Mouse (Mus musculus): ENCODE data around the gene Tcp11l1.
A peak's percentile ranks its signal among the peaks of the same experiment; 100 is the strongest.

The Tcp11l1 gene

GRCm38 (mm10) chr2:104710670-104711370 is 1.1 kb downstream of the Tcp11l1 start:
- DNase-seq = no peak

GRCm38 (mm10) chr2:104709786-104710337 is 2.1 kb downstream of the Tcp11l1 start:
- DNase-seq = no peak

DNA sequence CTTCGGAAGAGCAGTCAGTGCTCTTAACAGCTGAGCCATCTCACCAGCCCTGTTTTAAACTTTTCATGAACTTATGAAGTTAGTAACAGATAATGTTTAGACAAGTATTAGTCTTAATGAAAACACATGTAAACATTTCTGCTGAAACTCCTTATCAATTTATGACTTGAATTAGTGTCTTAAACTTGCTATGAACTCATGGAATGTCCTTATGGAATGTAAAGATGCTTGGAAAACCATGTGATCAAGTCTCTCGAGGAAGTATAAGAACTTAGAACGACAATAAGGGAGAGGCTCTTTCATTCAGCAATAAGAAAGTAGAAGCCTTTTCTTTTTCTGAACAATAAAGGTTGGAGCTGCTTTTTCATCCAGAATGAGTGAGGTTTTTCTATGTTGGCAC is 7.6 kb downstream of the Tcp11l1 start:
- no peak for DNase-seq

- no peak for DNase-seq
These were observed 8.8 kb downstream of the Tcp11l1 start for GRCm38 (mm10) chr2:104703158-104703557.

GRCm38 (mm10) chr2:104699659-104700058 is 12.3 kb downstream of the Tcp11l1 start:
- DNase-seq = no peak

DNA sequence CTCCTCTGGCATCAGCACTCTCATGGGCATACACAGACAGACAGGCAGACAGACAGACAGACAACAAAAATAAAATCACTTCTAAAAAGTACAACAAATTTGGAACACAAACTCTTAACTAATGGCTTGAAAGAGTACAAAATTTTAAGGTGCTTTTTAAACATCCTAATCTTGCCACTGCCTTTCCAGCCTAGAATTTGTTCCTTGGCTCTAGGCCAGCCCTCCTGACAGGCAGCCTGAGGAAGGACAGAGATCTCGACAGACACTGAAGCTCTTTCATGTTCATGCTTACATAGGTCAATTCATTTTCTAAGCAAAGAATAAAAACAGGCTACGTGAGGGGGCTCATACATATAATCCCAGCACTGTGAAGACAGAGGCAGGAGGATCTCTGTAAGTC is 19.4 kb downstream of the Tcp11l1 start:
- peak; percentile 32 for DNase-seq

DNA sequence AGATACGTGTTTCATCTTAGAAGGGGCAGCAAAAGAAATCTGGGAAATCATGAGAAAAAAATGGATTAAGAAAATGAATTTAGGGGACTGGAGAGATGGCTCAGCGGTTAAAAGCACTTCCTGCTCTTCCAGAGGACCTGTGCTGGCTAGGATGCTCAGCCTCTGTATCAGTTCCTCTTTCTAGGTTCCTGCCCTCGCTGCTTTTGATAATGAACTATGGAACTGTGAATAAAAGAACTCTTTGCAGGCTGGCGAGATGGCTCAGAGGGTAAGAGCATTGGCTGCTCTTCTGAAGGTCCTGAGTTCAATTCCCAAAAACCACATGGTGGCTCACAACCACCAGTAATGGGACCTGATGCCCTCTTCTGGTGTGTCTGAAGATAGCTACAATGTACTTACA is 21.2 kb downstream of the Tcp11l1 start:
- no peak for DNase-seq

- peak; percentile 48 to 71 for DNase-seq
These were observed 23.2 kb downstream of the Tcp11l1 start for GRCm38 (mm10) chr2:104688724-104689123.

GRCm38 (mm10) chr2:104688321-104688720 is 23.6 kb downstream of the Tcp11l1 start:
- DNase-seq = no peak

DNA sequence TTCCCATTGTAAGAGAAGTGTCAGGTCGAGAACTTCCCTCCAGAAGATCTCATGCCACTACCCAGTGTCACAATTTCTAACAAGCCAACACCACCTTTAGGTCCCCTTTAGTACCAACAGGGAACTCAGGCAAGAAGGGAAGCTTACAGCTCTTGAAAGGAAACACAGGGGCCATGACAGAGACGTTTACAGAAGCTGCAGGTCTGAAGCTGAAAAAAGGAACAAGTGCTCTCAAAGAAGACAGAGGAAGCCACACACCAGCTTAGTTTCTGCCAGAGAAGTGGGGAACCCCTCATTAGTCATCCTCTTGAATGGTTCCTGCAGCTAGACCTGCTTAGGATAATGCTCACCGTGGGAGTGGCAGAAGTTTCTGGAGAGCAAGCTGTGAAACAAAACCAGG is 24.7 kb downstream of the Tcp11l1 start:
- DNase-seq = no peak

- DNase-seq = peak; percentile 72 to 87
These were observed 26.6 kb downstream of the Tcp11l1 start for GRCm38 (mm10) chr2:104685418-104685817.

- DNase-seq = no peak
These were observed 27.2 kb downstream of the Tcp11l1 start for GRCm38 (mm10) chr2:104684771-104685170.

DNA sequence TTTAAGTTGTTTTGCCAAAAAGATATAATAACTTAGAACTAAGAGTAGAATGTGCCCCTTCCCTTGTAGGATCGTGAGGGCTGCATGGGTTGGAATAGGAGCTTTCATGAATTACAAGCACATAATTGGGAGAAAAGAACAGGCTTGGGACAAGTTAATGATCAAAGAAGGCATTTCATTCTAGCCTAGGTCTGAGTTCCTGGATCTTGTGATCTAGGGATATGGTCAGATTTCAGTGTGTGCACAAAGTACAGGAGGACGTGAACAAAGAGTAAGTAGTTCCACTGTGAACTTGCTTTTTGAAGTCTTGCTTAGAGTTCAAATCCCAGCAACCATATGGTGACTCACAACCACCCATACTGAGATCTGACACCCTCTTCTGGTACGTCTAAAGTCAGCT is 34.6 kb downstream of the Tcp11l1 start:
- no peak for DNase-seq

GRCm38 (mm10) chr2:104671724-104672123 is 40.2 kb downstream of the Tcp11l1 start:
- no peak for DNase-seq

- DNase-seq = no peak
These were observed 42.7 kb downstream of the Tcp11l1 start for GRCm38 (mm10) chr2:104669122-104669804.

DNA sequence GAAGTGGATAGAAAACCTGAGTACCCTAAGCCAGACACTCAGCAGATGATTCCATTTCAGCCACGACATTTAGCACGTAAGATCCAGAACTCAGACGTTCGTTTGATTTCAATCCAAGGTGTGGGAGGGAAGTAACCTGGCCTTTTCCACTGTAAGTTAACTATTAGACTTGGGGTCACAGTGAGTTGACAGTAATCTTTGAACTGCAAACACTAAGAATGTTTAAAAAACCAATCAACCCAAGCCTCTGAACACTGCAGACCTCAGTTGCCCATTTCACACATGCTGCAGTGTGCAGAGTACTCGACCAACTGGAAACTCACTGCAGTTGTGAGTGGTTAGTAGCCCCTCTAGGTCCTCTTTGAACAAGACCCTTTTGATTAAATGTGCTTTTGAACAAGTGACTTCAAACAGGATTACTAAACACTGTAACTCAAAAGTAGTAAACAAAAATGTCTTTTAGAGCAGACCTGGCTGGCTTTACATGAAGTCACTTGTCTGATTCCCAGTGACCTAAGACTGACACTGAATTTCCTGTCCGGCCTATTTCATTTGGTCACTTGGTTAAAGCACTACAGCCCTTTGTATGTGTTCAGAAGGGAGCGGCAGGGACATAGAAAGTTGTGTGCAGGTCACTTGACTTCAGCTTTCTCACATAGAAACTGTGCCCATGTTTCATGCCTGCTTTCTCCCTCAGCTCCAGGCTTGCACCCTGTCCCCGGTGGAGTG is 48.4 kb downstream of the Tcp11l1 start:
- DNase-seq = no peak

DNA sequence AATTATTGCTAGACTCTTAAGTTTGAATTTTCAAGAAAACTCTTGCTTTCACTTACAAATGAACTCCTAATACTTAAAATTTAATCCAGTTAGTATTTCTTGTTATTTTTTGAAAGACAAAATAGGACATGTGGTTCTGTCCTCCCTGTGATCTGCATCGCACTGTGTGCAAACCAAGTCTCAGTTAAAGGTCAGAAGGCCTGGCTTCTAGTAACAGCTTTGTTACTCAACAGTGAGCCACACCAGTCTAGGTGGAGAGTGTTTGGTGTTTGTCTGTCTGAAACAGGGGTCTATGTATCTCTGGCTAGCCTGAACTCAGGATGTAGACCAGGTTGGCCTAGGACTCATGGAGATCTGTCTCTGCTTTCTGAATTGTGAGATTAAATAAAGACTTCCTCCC is 53.3 kb downstream of the Tcp11l1 start:
- DNase-seq = no peak

GRCm38 (mm10) chr2:104615985-104616711 is 95.8 kb downstream of the Tcp11l1 start:
- no peak for DNase-seq

GRCm38 (mm10) chr2:104614786-104615185 is 97.2 kb downstream of the Tcp11l1 start:
- DNase-seq = no peak
